Mouse (Mus musculus): Measurements from ENCODE around the gene Fbxw11. TPM values are rescaled to one million over a fixed set of nuclear protein-coding genes. Genes with fewer than 3 reads are reported as not detected.
"Not testable (repeated sequence)": the region's sequence is repeated elsewhere in the genome, so short reads cannot be mapped to it uniquely, and the experiment has no call there.

The Fbxw11 gene
- polyA plus RNA-seq, 1 experiment from 2014 or later = 60.8 TPM

DNA sequence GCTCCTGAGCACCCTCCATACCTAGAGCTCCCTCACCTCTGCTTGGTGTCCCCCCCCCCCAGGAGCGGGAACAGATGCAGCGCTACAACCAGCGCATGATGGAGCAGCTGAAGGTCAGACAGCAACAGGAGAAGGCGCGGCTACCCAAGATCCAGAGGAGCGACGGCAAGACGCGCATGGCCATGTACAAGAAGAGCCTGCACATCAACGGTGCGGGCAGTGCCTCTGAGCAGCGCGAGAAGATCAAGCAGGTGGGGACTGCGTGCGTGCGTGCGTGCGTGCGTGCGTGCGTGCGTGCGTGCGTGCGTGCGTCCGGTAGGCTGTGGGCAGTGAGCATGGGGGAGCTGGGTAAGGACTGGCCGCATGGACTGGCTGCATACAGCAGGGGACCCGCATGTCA, 28.1 kb upstream of the Fbxw11 start:
- Histone ChIP-seq H3K4me2 (no peak overlapping the region), H3K9me3 (no peaks in the 10 kb centered on the region), H3K9ac (no peak overlapping the region), H3K4me1 (peaks cover 33% of the 10 kb centered on the region), H3K27me3 (replicated peaks) (no peaks in the 10 kb centered on the region), H3K4me3 (no peak overlapping the region), H3K27ac (replicated peaks) (no peak overlapping the region), H3K36me3 (no peaks in the 10 kb centered on the region; the same call in none of the 2 replicates)
- ATAC-seq (ENCODE audit: extremely low read depth, insufficient number of reproducible peaks, low FRiP score, low TSS enrichment) = no peak
- WGBS = 92% methylated on average over 29 of the region's 29 CpGs

DNA sequence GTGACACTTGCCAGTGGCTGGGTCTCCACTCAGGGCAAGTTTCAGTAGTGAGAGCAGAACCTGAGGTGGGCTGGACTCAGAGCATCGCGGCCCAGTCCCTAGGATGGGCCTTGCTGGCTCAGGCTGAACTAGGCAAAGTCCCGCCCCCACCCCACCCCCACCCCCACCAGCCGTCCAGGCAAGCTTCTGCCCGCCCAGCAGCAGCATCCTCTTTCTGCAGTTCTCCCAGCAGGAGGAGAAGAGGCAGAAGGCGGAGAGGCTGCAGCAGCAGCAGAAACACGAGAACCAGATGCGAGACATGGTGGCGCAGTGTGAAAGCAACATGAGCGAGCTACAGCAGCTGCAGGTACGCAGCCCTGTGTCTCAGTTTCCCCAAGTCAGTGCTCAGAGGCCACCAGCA, 27.0 kb upstream of the Fbxw11 start:
- WGBS = 13% methylated on average over 11 of the region's 11 CpGs
- no peak for ATAC-seq (ENCODE audit: extremely low read depth, insufficient number of reproducible peaks, low FRiP score, low TSS enrichment)

DNA sequence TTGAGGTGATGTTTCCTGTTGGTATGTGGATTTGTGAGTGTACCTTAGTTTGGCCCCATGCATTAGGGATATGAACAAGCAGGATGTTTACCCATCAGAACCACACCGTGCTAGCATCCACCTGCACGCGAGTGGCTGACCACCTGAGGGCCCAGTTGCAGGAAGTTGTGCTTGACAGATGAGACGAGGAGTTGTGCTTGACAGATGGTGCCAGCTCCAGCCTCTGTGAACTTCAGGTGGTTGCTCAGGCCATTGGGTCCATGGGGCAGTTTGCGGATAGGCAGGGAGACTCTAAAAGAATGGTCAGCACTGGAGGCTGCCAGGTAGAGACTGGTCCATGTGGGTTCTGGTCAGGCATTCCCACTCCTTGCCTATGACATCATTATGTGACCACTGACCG, 26.4 kb upstream of the Fbxw11 start:
- no peaks in the 10 kb centered on the region; the same call in none of the 2 replicates for H3K36me3 ChIP-seq
- peak overlapping the region; percentile 29; the same call in 1 of the 2 replicates for H3K9ac ChIP-seq
- H3K27me3 ChIP-seq (replicated peaks) = no peaks in the 10 kb centered on the region
- peaks cover 37% of the 10 kb centered on the region for H3K4me1 ChIP-seq
- H3K4me2 ChIP-seq = peak overlapping the region; percentile 40
- no peak for ATAC-seq (ENCODE audit: extremely low read depth, insufficient number of reproducible peaks, low FRiP score, low TSS enrichment)
- H3K27ac ChIP-seq (replicated peaks) = no peak overlapping the region
- H3K9me3 ChIP-seq = no peaks in the 10 kb centered on the region
- no peak overlapping the region for H3K4me3 ChIP-seq
- 75% methylated on average over 6 of the region's 6 CpGs for WGBS

More for the DNA sequence above, 27.0 kb upstream of the Fbxw11 start:
- Histone ChIP-seq H3K4me2 (peak overlapping the region; percentile 40), H3K9me3 (no peaks in the 10 kb centered on the region), H3K27ac (replicated peaks) (no peak overlapping the region), H3K4me1 (peaks cover 39% of the 10 kb centered on the region), H3K27me3 (replicated peaks) (no peaks in the 10 kb centered on the region), H3K36me3 (no peaks in the 10 kb centered on the region; the same call in none of the 2 replicates), H3K4me3 (no peak overlapping the region), H3K9ac (peak overlapping the region; percentile 29; the same call in 1 of the 2 replicates)

DNA sequence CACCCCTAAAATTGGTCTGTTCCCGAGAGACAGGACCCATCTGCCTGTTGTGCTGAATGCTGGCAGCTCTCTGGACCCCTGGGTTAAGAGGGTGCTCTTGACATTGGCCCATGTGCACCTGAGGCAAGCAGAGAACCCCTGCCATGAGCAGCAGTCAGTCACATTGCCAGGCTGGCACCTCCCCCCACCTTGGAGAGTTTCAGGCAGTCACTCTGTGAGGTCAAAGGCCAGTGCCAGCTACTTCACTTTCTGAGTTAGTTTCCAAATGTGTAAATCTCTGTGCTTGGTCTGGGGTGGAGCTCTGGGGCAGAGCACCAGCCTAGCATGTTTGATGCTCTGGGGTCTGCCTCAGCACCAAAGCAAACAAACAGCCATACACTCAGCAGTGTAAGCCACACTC, 24.5 kb upstream of the Fbxw11 start:
- Histone ChIP-seq H3K27me3 (replicated peaks) (no peaks in the 10 kb centered on the region), H3K9ac (0 out of 2 replicates have a peak overlapping the region, but pooled peaks have one; percentile 14), H3K4me2 (no peak overlapping the region), H3K4me1 (peaks cover 42% of the 10 kb centered on the region), H3K27ac (replicated peaks) (peak overlapping the region; percentile 99; the same call in 1 of the 2 replicates), H3K36me3 (no peaks in the 10 kb centered on the region; the same call in 1 of the 2 replicates), H3K9me3 (no peaks in the 10 kb centered on the region), H3K4me3 (no peak overlapping the region)
- no peak for ATAC-seq (ENCODE audit: extremely low read depth, insufficient number of reproducible peaks, low FRiP score, low TSS enrichment)
- 60% methylated on average over 1 of the region's 1 CpGs for WGBS

DNA sequence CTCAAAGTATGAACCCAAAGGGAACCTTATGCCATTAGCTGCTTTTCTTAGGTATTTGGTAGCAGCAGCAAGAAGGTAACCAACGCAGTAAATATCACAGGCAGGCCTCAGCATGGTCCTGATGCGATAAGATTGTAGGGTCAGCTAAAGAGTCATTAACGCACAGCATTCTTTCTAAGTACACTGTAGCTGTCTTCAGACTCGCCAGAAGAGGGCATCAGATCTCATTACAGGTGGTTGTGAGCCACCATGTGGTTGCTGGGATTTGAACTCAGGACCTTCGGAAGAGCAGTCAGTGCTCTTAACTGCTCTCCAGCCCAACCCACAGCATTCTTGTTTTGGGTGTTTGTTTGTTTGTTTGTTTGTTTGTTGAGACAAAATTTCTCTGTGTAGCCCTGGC, 23.9 kb upstream of the Fbxw11 start:
- not testable (repeated sequence) for H3K4me2 ChIP-seq; H3K27me3 ChIP-seq (replicated peaks); H3K4me3 ChIP-seq; H3K36me3 ChIP-seq; H3K9me3 ChIP-seq; ATAC-seq (ENCODE audit: extremely low read depth, insufficient number of reproducible peaks, low FRiP score, low TSS enrichment)
- H3K4me1 ChIP-seq = peaks cover 42% of the 10 kb centered on the region
- 0 out of 2 replicates have a peak overlapping the region, but pooled peaks have one; percentile 14 for H3K9ac ChIP-seq
- H3K27ac ChIP-seq (replicated peaks) = peak overlapping the region; percentile 99
- WGBS = 77% methylated on average over 5 of the region's 5 CpGs

DNA sequence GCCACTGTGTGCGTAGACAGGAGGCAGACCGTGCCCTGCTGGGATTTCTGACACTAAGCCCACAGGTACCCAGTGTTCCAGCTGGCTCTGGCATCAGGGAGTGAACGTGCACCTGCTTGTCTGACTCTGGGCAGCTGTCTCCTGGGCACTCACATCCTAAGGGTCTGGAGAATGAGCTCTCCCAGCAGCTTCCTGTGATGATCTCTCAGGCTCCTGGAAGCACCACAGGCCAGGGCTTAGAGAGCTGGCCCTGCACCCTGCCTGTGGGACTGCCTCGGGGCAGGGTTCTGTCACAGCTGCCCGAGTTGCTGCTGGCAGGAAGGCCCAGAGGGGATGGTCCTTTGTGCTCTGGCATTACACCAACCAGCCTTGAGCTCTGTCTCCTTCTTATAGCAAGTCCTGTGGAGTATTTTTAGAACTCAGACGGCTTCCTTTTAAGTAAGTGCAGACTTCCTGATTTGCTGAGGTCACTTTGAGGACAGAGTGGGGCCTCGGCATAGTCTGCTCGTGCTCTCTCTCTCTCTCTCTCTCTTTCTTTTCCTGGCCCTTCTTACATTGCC, 23.2 kb upstream of the Fbxw11 start:
- peaks cover 42% of the 10 kb centered on the region for H3K4me1 ChIP-seq
- whole genome bisulfite sequencing = 18% methylated on average over 8 of the region's 8 CpGs
- no peaks in the 10 kb centered on the region for H3K9me3 ChIP-seq
- H3K9ac ChIP-seq = peak overlapping the region; percentile 75
- peak overlapping the region; percentile 39 for H3K4me2 ChIP-seq
- peak overlapping the region; percentile 99 for H3K27ac ChIP-seq (replicated peaks)
- H3K27me3 ChIP-seq (replicated peaks) = no peaks in the 10 kb centered on the region
- no peaks in the 10 kb centered on the region; the same call in 1 of the 2 replicates for H3K36me3 ChIP-seq
- ATAC-seq (ENCODE audit: extremely low read depth, insufficient number of reproducible peaks, low FRiP score, low TSS enrichment) = peak; percentile 81; the same call in 1 of the 2 replicates
- no peak overlapping the region; the same call in 1 of the 2 replicates for H3K4me3 ChIP-seq

DNA sequence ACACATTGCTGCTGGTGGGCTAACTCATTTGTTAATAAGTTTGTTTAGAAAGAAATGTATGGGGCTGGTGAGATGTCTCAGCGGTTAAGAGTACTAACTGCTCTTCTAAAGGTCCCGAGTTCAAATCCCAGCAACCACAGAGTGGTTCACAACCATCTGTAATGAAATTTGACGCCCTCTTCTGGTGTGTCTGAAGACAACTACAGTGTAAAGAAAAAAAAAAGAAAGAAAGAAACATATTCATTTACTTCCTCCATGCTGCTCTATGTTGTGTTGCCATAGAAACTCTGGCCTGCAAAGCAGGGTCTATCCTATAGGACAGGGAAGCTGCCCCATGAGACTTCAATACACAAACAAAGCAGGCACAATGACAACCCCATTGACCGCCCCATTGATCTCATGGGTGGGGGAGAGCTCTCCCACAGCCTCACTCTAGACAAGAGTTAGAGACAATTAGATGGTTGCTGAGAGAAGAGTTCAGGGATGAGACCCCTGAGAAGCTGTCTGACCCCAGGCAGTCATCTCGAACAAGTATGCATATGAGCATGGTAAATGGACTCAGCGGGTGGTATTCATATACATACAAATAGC, 22.6 kb upstream of the Fbxw11 start:
- H3K4me1 ChIP-seq = peaks cover 42% of the 10 kb centered on the region
- H3K9me3 ChIP-seq = no peaks in the 10 kb centered on the region
- H3K27ac ChIP-seq (replicated peaks) = peak overlapping the region; percentile 99
- no peak overlapping the region for H3K4me2 ChIP-seq
- ATAC-seq (ENCODE audit: extremely low read depth, insufficient number of reproducible peaks, low FRiP score, low TSS enrichment) = no peak
- 80% methylated on average over 6 of the region's 6 CpGs for WGBS
- no peak overlapping the region for H3K9ac ChIP-seq
- no peaks in the 10 kb centered on the region; the same call in 1 of the 2 replicates for H3K36me3 ChIP-seq
- no peak overlapping the region for H3K4me3 ChIP-seq
- no peaks in the 10 kb centered on the region for H3K27me3 ChIP-seq (replicated peaks)

DNA sequence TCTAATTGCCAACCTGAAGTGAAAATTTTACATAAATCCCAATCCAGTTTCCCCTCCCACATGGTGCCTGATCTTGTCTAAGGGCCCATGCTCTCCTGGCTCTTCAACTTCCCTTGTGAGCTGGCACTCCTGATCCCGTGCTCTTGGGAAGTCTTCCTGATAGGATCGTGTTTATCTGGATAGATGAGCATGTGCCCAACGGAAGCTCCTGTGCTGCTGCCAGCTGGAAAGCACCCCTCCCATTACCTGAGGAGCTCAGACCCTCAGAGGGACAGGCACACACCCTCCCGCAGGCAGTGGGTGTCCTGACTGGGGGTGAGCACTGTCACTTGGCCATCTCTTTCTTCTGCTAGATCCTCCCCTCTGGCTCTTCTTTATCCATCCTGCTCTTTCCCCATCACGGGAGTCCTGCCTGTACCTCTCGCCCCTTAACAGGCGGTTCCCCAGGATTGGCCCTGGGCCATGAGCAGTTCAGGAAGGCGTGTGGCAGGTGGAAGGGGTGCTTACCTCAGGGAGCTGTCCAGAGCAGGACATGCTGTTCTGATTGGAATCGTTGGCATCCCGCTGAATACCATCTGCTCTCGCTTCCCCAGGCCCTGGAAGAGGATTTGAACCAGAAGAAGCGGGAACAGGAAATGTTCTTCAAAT, 20.6 kb upstream of the Fbxw11 start:
- Histone ChIP-seq H3K9ac (no peak overlapping the region), H3K4me1 (peaks cover 32% of the 10 kb centered on the region), H3K36me3 (no peaks in the 10 kb centered on the region; the same call in 1 of the 2 replicates), H3K27me3 (replicated peaks) (no peaks in the 10 kb centered on the region), H3K27ac (replicated peaks) (no peak overlapping the region), H3K4me2 (no peak overlapping the region), H3K4me3 (no peak overlapping the region), H3K9me3 (no peaks in the 10 kb centered on the region)
- WGBS = 66% methylated on average over 12 of the region's 12 CpGs
- no peak for ATAC-seq (ENCODE audit: extremely low read depth, insufficient number of reproducible peaks, low FRiP score, low TSS enrichment)

DNA sequence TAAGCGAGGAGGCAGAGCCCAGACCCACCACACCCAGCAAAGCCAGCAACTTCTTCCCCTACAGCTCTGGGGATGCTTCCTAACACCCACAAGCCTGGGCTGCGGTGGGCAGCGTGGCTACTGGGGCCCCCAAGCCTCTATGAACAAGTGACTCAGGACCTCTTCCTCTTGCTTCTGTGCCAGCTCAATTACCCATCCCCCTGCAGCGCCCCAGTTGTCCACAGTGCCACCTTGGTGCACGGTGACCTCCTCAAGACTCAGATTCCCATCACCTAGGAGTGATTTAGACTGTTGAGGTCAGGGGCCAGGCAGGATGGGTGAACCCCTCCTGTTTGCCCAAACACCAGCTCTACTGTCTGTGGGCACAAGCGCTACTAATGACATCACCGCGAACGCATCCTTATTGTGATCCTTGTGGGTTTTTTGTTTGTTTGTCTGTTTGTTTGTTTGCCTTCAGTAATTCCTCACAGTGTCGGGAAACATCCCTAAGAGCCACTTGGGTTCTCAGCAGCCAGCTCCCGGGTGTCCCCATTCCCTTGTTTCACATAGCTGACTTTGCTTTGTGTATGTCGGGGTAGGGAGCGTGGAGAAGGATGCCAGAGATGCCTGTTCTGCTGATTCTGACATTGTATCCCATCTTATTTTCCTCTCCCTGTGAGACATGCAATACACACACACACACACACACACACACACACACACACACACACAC, 19.9 kb upstream of the Fbxw11 start:
- H3K9me3 ChIP-seq = no peaks in the 10 kb centered on the region
- H3K4me1 ChIP-seq = peaks cover 32% of the 10 kb centered on the region
- ATAC-seq (ENCODE audit: extremely low read depth, insufficient number of reproducible peaks, low FRiP score, low TSS enrichment) = no peak
- H3K9ac ChIP-seq = no peak overlapping the region
- H3K4me3 ChIP-seq = no peak overlapping the region
- H3K4me2 ChIP-seq = no peak overlapping the region
- H3K27ac ChIP-seq (replicated peaks) = no peak overlapping the region
- H3K36me3 ChIP-seq = no peaks in the 10 kb centered on the region; the same call in 1 of the 2 replicates
- 80% methylated on average over 13 of the region's 13 CpGs for WGBS
- no peaks in the 10 kb centered on the region for H3K27me3 ChIP-seq (replicated peaks)

DNA sequence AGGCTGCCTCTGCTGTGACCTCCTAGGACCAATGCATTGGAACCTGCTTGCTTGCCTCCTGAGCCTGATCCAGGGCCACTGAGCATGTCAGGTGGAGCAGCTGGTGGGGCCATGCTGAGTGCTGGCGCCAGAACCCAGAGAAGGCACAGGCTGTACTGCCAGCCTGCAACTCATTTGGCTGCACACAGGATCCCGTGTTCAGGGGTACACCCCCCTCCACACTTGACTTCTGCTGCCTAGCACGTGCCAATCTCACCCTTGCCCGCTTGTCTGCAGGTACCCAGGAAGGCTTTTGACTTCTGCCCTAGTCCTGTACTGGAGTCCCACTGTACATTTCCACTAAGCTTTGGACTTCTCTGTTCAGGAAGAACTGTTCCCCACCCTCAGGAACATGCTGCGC, 19.3 kb upstream of the Fbxw11 start:
- Histone ChIP-seq H3K4me1 (peaks cover 27% of the 10 kb centered on the region), H3K4me3 (no peak overlapping the region), H3K9ac (no peak overlapping the region), H3K27me3 (replicated peaks) (no peaks in the 10 kb centered on the region), H3K9me3 (no peaks in the 10 kb centered on the region), H3K4me2 (no peak overlapping the region), H3K27ac (replicated peaks) (no peak overlapping the region), H3K36me3 (no peaks in the 10 kb centered on the region; the same call in 1 of the 2 replicates)
- 77% methylated on average over 5 of the region's 5 CpGs for WGBS
- no peak for ATAC-seq (ENCODE audit: extremely low read depth, insufficient number of reproducible peaks, low FRiP score, low TSS enrichment)

DNA sequence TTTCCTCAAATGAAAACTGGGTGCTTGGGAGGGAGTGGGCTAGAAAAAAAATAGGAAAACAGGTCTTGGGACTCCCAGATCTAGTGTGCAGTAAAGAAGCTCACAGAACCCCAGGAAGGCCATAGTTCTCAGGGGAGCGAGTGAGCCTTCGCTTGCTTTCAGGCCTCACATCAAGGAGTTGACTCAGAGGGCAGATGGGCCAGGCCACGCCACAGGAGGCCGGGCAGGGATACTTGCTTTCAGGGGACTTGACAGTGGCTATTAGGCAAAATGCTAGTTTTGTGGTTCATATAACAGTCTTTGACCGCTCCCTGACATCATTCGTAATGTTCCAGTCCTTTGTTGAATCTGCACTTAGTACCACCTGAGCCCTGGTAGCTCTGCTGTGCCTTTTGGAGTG, 18.6 kb upstream of the Fbxw11 start:
- no peaks in the 10 kb centered on the region for H3K9me3 ChIP-seq

More for the DNA sequence above, 18.6 kb upstream of the Fbxw11 start:
- no peaks in the 10 kb centered on the region for H3K36me3 ChIP-seq
- H3K27me3 ChIP-seq (replicated peaks) = no peaks in the 10 kb centered on the region
- H3K27ac ChIP-seq (replicated peaks) = no peak overlapping the region
- H3K9ac ChIP-seq = no peak overlapping the region
- ATAC-seq (ENCODE audit: extremely low read depth, insufficient number of reproducible peaks, low FRiP score, low TSS enrichment) = no peak
- H3K4me3 ChIP-seq = no peak overlapping the region
- WGBS = 88% methylated on average over 6 of the region's 6 CpGs
- peaks cover 20% of the 10 kb centered on the region for H3K4me1 ChIP-seq
- H3K4me2 ChIP-seq = no peak overlapping the region
